Mouse (Mus musculus) thymus, adult 2 months (tissue): ENCODE measurements around the gene Fbln1.

Experiments
- CTCF ChIP-seq: fragments of 200-500 bp; IDR thresholded peaks from 2 replicates; pipeline ENCODE4 v1.5.1; 2012; ENCODE audit warnings: mild to moderate bottlenecking, control low read depth, low read length, moderate library complexity, borderline replicate concordance; ENCODE audit not compliant: control insufficient read depth, poor library complexity, insufficient read depth; ENCODE audit errors: extremely low read depth
- POLR2A ChIP-seq: fragments of 200-500 bp; IDR thresholded peaks from 2 replicates; pipeline ENCODE4 v1.6.1; 2012; ENCODE audit warnings: mild to moderate bottlenecking, low read length, control low read depth, moderate library complexity; ENCODE audit not compliant: control insufficient read depth, poor library complexity, insufficient read depth; ENCODE audit errors: extremely low read depth

DNA sequence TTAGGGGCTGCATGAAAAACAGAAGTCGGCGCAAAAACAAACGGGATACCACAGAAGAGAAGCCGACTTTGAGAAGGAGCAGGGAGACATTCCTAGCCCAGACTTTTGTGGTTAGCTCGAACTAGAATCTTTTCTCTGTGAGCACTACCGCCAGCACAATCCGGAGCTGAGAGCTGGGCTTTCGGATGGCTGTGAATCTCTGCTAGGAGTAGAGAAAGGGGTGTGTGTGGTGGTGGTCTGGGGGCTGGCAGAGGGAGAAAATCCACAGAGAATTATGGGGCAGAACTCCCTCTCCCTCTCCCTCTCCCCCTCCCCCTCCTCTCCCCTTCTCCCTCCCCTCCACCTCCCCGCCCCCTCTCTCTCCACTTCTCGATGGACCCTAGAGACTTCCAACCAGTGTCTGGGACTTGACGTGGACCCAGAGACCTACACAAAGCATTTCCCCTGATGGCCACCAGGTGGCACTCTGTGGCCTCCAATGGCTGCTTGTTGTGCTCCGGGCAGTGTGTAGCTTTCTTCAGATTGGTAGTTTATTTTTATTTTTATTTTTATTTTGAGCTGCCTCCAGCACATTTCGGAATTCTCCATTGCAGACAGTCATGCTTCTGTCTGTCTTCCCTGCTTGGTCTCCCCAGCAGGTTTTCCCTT is 109.8 kb downstream of the Fbln1 start:
- TF ChIP-seq CTCF, result peak; percentile 74; the same call in 1 of the 2 replicates
- TF ChIP-seq POLR2A, result no peak
